Mouse (Mus musculus) hindbrain, embryonic 10.5 days (tissue): Measurements from ENCODE around the gene Rab6a. TPM values are rescaled to one million over a fixed set of nuclear protein-coding genes. Genes with fewer than 3 reads are reported as not detected.
A peak's percentile ranks its signal among the peaks of the same experiment; 100 is the strongest.

Experiments used
- DNase-seq: peaks from one replicate; pipeline ENCODE4 v3.0.0-alpha.2; 2017; ENCODE audit warnings: low spot score
- H3K27ac ChIP-seq: fragments of 300-500 bp; sonication (generic); 2 replicates; pipeline ENCODE4 v1.5.1; 2016; ENCODE audit warnings: mild to moderate bottlenecking, moderate library complexity
- H3K27me3 ChIP-seq: fragments of 300-500 bp; sonication (generic); 2 replicates; pipeline ENCODE4 v1.6.1; 2016; ENCODE audit warnings: mild to moderate bottlenecking; ENCODE audit not compliant: poor library complexity, insufficient read depth, severe bottlenecking
- H3K36me3 ChIP-seq: fragments of 300-500 bp; sonication (generic); 2 replicates; pipeline ENCODE4 v1.6.1; 2016; ENCODE audit warnings: mild to moderate bottlenecking, moderate library complexity
- H3K4me1 ChIP-seq: fragments of 300-500 bp; sonication (generic); replicated peaks from 2 replicates; pipeline ENCODE4 v1.6.1; 2016; ENCODE audit warnings: mild to moderate bottlenecking
- H3K4me3 ChIP-seq: fragments of 300-500 bp; sonication (generic); 2 replicates; pipeline ENCODE4 v1.5.1; 2016; ENCODE audit warnings: mild to moderate bottlenecking, moderate library complexity
- H3K9me3 ChIP-seq: fragments of 300-500 bp; sonication (generic); 2 replicates; pipeline ENCODE4 v1.6.1; 2016; ENCODE audit warnings: mild to moderate bottlenecking, moderate library complexity
- WGBS: fragments of 180-500 bp; shearing (Covaris S2); methylation state at CpG from one replicate; pipeline ENCODE4 v1.1.7; 2016; 5-methylcytosine and 5-hydroxymethylcytosine counted together
- polyA plus RNA-seq: library from polyadenylated mRNA; unstranded; fragments of >200 nt; fragmentation: Nextera tagmentation; extraction: Ambion mirVana; gene quantifications from 2 replicates; pipeline ENCODE4 v1.2.1, GENCODE M21; 2016

Rab6a gene
- polyA plus RNA-seq, 1 experiment from 2014 or later: 117 TPM

GRCm38 (mm10) chr7:100673452-100673851 is 66.2 kb downstream of the Rab6a start:
- Histone ChIP-seq H3K27ac (no peak overlapping the region), H3K4me1 (peaks cover 10% of the 10 kb centered on the region), H3K27me3 (no peaks in the 10 kb centered on the region), H3K36me3 (no peaks in the 10 kb centered on the region), H3K9me3 (no peaks in the 10 kb centered on the region), H3K4me3 (no peak overlapping the region)
- DNase-seq: no peak
- WGBS: 50% methylated on average over 7 of the region's 7 CpGs

GRCm38 (mm10) chr7:100674941-100675340 is 67.7 kb downstream of the Rab6a start:
- Histone ChIP-seq H3K27me3 (no peaks in the 10 kb centered on the region), H3K4me1 (peaks cover 10% of the 10 kb centered on the region), H3K4me3 (no peak overlapping the region), H3K27ac (no peak overlapping the region), H3K9me3 (no peaks in the 10 kb centered on the region), H3K36me3 (no peaks in the 10 kb centered on the region)
- 90% methylated on average over 2 of the region's 2 CpGs for WGBS
- DNase-seq: no peak

- Histone ChIP-seq H3K9me3 (no peaks in the 10 kb centered on the region), H3K4me1 (peaks cover 10% of the 10 kb centered on the region)
- 90% methylated on average over 5 of the region's 5 CpGs for WGBS
These were observed 70.8 kb downstream of the Rab6a start for GRCm38 (mm10) chr7:100678052-100678451.

GRCm38 (mm10) chr7:100678948-100679880 is 72.0 kb downstream of the Rab6a start:
- Histone ChIP-seq H3K4me3 (no peak overlapping the region), H3K36me3 (no peaks in the 10 kb centered on the region), H3K27ac (no peak overlapping the region), H3K27me3 (no peaks in the 10 kb centered on the region), H3K4me1 (no peaks in the 10 kb centered on the region), H3K9me3 (no peaks in the 10 kb centered on the region)
- 69% methylated on average over 15 of the region's 15 CpGs for WGBS
- no peak for DNase-seq

More at GRCm38 (mm10) chr7:100678052-100678451, 70.8 kb downstream of the Rab6a start:
- Histone ChIP-seq H3K4me3 (no peak overlapping the region), H3K36me3 (no peaks in the 10 kb centered on the region), H3K27me3 (no peaks in the 10 kb centered on the region), H3K27ac (no peak overlapping the region)
- DNase-seq: no peak

- H3K27ac ChIP-seq: no peak overlapping the region
- no peaks in the 10 kb centered on the region for H3K4me1 ChIP-seq
- no peaks in the 10 kb centered on the region for H3K36me3 ChIP-seq
- H3K4me3 ChIP-seq: no peak overlapping the region
- 59% methylated on average over 5 of the region's 5 CpGs for WGBS
- no peaks in the 10 kb centered on the region for H3K27me3 ChIP-seq
- no peaks in the 10 kb centered on the region for H3K9me3 ChIP-seq
- DNase-seq: no peak
These were observed 73.9 kb downstream of the Rab6a start for GRCm38 (mm10) chr7:100681132-100681531.

- no peak for DNase-seq
- Histone ChIP-seq H3K4me3 (no peak overlapping the region), H3K9me3 (no peaks in the 10 kb centered on the region), H3K36me3 (no peaks in the 10 kb centered on the region), H3K27ac (no peak overlapping the region), H3K4me1 (no peaks in the 10 kb centered on the region), H3K27me3 (no peaks in the 10 kb centered on the region)
- 85% methylated on average over 1 of the region's 1 CpGs for WGBS
These were observed 76.0 kb downstream of the Rab6a start for GRCm38 (mm10) chr7:100683241-100683640.

GRCm38 (mm10) chr7:100684081-100684480 is 76.9 kb downstream of the Rab6a start:
- DNase-seq: no peak
- Histone ChIP-seq H3K27ac (no peak overlapping the region), H3K36me3 (no peaks in the 10 kb centered on the region), H3K27me3 (no peaks in the 10 kb centered on the region), H3K9me3 (no peaks in the 10 kb centered on the region), H3K4me1 (no peaks in the 10 kb centered on the region), H3K4me3 (no peak overlapping the region)
- 72% methylated on average over 5 of the region's 5 CpGs for WGBS

GRCm38 (mm10) chr7:100684538-100684937 is 77.3 kb downstream of the Rab6a start:
- Histone ChIP-seq H3K36me3 (no peaks in the 10 kb centered on the region), H3K4me1 (no peaks in the 10 kb centered on the region), H3K27me3 (no peaks in the 10 kb centered on the region), H3K27ac (no peak overlapping the region), H3K9me3 (no peaks in the 10 kb centered on the region), H3K4me3 (no peak overlapping the region)
- WGBS: 57% methylated on average over 7 of the region's 7 CpGs
- DNase-seq: peak; percentile 53

- no peaks in the 10 kb centered on the region for H3K4me1 ChIP-seq
- 43% methylated on average over 13 of the region's 13 CpGs for WGBS
- no peaks in the 10 kb centered on the region for H3K27me3 ChIP-seq
- DNase-seq: peak; percentile 76
- no peak overlapping the region for H3K4me3 ChIP-seq
- no peak overlapping the region for H3K27ac ChIP-seq
- no peaks in the 10 kb centered on the region for H3K9me3 ChIP-seq
- no peaks in the 10 kb centered on the region for H3K36me3 ChIP-seq
These were observed 78.1 kb downstream of the Rab6a start for GRCm38 (mm10) chr7:100685061-100686030.

- Histone ChIP-seq H3K9me3 (no peaks in the 10 kb centered on the region), H3K27me3 (no peaks in the 10 kb centered on the region)
These were observed 81.3 kb downstream of the Rab6a start for GRCm38 (mm10) chr7:100688471-100688870.

More at GRCm38 (mm10) chr7:100688471-100688870, 81.3 kb downstream of the Rab6a start:
- Histone ChIP-seq H3K4me3 (no peak overlapping the region), H3K36me3 (no peaks in the 10 kb centered on the region), H3K27ac (no peak overlapping the region), H3K4me1 (no peaks in the 10 kb centered on the region)
- no peak for DNase-seq
- 89% methylated on average over 7 of the region's 7 CpGs for WGBS
